Mouse (Mus musculus) midbrain, embryonic 12.5 days (tissue): Measurements from ENCODE around the gene Acad10. TPM values are rescaled to one million over a fixed set of nuclear protein-coding genes. Genes with fewer than 3 reads are reported as not detected.
"Not testable (repeated sequence)": the region's sequence is repeated elsewhere in the genome, so short reads cannot be mapped to it uniquely, and the experiment has no call there.

Source experiments
- ATAC-seq: fragments of 200-750 bp; cut with Nextera tagmentation; 2 replicates; pipeline ENCODE4 v1.8.0; 2017; ENCODE audit warnings: low read depth, moderate TSS enrichment, moderate library complexity; ENCODE audit not compliant: low FRiP score
- H3K27ac ChIP-seq: fragments of 300-500 bp; sonication (generic); replicated peaks from 2 replicates; pipeline ENCODE4 v1.5.1; 2016; ENCODE audit warnings: mild to moderate bottlenecking
- H3K27me3 ChIP-seq: fragments of 300-500 bp; sonication (generic); 2 replicates; pipeline ENCODE4 v1.6.1; 2016; ENCODE audit warnings: mild to moderate bottlenecking
- H3K36me3 ChIP-seq: fragments of 300-500 bp; sonication (generic); 2 replicates; pipeline ENCODE4 v1.6.1; 2016
- H3K4me1 ChIP-seq: fragments of 300-500 bp; sonication (generic); 2 replicates; pipeline ENCODE4 v1.6.1; 2016
- H3K4me2 ChIP-seq: fragments of 300-500 bp; sonication (generic); replicated peaks from 2 replicates; pipeline ENCODE4 v1.6.1; 2016; ENCODE audit warnings: mild to moderate bottlenecking, moderate library complexity
- H3K4me3 ChIP-seq: fragments of 300-500 bp; sonication (generic); 2 replicates; pipeline ENCODE4 v1.5.1; 2016; ENCODE audit warnings: mild to moderate bottlenecking
- H3K9ac ChIP-seq: fragments of 300-500 bp; sonication (generic); replicated peaks from 2 replicates; pipeline ENCODE4 v1.6.1; 2016; ENCODE audit warnings: mild to moderate bottlenecking, moderate library complexity
- H3K9me3 ChIP-seq: fragments of 300-500 bp; sonication (generic); 2 replicates; pipeline ENCODE4 v1.6.1; 2016; ENCODE audit warnings: mild to moderate bottlenecking
- WGBS: fragments of 180-500 bp; shearing (Covaris S2); methylation state at CpG from one replicate; pipeline ENCODE4 v1.1.7; 2016; 5-methylcytosine and 5-hydroxymethylcytosine counted together
- polyA plus RNA-seq: library from polyadenylated mRNA; unstranded; fragments of >200 nt; fragmentation: Nextera tagmentation; extraction: Ambion mirVana; gene quantifications from 2 replicates; pipeline ENCODE4 v1.2.1, GENCODE M21; 2016

Gene Acad10
- polyA plus RNA-seq, 1 experiment from 2014 or later = 2.3 TPM

GRCm38 (mm10) chr5:121609556-121610135 lies 50.7 kb downstream of the Acad10 start:
- not testable (repeated sequence) for H3K27me3 ChIP-seq, H3K4me2 ChIP-seq, H3K27ac ChIP-seq, ATAC-seq, H3K4me1 ChIP-seq, H3K9me3 ChIP-seq, H3K9ac ChIP-seq, H3K36me3 ChIP-seq, H3K4me3 ChIP-seq
- WGBS = 54% methylated on average over 7 of the region's 8 CpGs

- WGBS = 0% methylated on average over 2 of the region's 2 CpGs
Measured at GRCm38 (mm10) chr5:121606151-121606550, 54.2 kb downstream of the Acad10 start.

GRCm38 (mm10) chr5:121603815-121604214 lies 56.5 kb downstream of the Acad10 start:
- not testable (repeated sequence) for H3K27me3 ChIP-seq, H3K4me2 ChIP-seq, ATAC-seq, H3K4me3 ChIP-seq, H3K4me1 ChIP-seq, H3K9me3 ChIP-seq, H3K36me3 ChIP-seq, H3K27ac ChIP-seq, H3K9ac ChIP-seq
- WGBS = 71% methylated on average over 1 of the region's 1 CpGs

More at GRCm38 (mm10) chr5:121606151-121606550, 54.2 kb downstream of the Acad10 start:
- H3K9ac ChIP-seq = no peak overlapping the region
- no peak overlapping the region for H3K4me2 ChIP-seq
- H3K27me3 ChIP-seq = no peaks in the 10 kb centered on the region
- no peaks in the 10 kb centered on the region for H3K4me1 ChIP-seq
- ATAC-seq = no peak
- no peak overlapping the region for H3K4me3 ChIP-seq
- H3K27ac ChIP-seq = no peak overlapping the region
- no peaks in the 10 kb centered on the region for H3K9me3 ChIP-seq
- H3K36me3 ChIP-seq = no peaks in the 10 kb centered on the region

GRCm38 (mm10) chr5:121601547-121602299 lies 58.6 kb downstream of the Acad10 start:
- Histone ChIP-seq H3K4me2 (no peak overlapping the region), H3K9me3 (no peaks in the 10 kb centered on the region), H3K4me1 (no peaks in the 10 kb centered on the region), H3K4me3 (no peak overlapping the region), H3K27ac (no peak overlapping the region), H3K27me3 (no peaks in the 10 kb centered on the region; the same call in 1 of the 2 replicates), H3K36me3 (no peaks in the 10 kb centered on the region), H3K9ac (no peak overlapping the region)
- ATAC-seq = no peak
- WGBS = 35% methylated on average over 9 of the region's 9 CpGs

GRCm38 (mm10) chr5:121598871-121599610 lies 61.3 kb downstream of the Acad10 start:
- 68% methylated on average over 13 of the region's 13 CpGs for WGBS
- Histone ChIP-seq H3K27me3 (peaks cover 10% of the 10 kb centered on the region), H3K27ac (no peak overlapping the region), H3K4me2 (no peak overlapping the region), H3K36me3 (no peaks in the 10 kb centered on the region), H3K9ac (no peak overlapping the region), H3K4me3 (no peak overlapping the region), H3K9me3 (no peaks in the 10 kb centered on the region), H3K4me1 (peaks cover 4% of the 10 kb centered on the region)
- ATAC-seq = no peak

GRCm38 (mm10) chr5:121597991-121598537 lies 62.2 kb downstream of the Acad10 start:
- Histone ChIP-seq H3K4me3 (no peak overlapping the region), H3K27ac (no peak overlapping the region), H3K4me2 (no peak overlapping the region), H3K9me3 (no peaks in the 10 kb centered on the region), H3K27me3 (peaks cover 10% of the 10 kb centered on the region), H3K36me3 (no peaks in the 10 kb centered on the region), H3K4me1 (peaks cover 10% of the 10 kb centered on the region), H3K9ac (no peak overlapping the region)
- 80% methylated on average over 7 of the region's 7 CpGs for WGBS
- no peak for ATAC-seq

- Histone ChIP-seq H3K36me3 (no peaks in the 10 kb centered on the region), H3K4me2 (no peak overlapping the region), H3K27me3 (peaks cover 14% of the 10 kb centered on the region), H3K27ac (no peak overlapping the region), H3K9me3 (no peaks in the 10 kb centered on the region), H3K9ac (no peak overlapping the region), H3K4me1 (peaks cover 13% of the 10 kb centered on the region), H3K4me3 (no peak overlapping the region)
- WGBS = 76% methylated on average over 4 of the region's 4 CpGs
- ATAC-seq = no peak
Measured at GRCm38 (mm10) chr5:121597332-121597731, 63.0 kb downstream of the Acad10 start.

GRCm38 (mm10) chr5:121596226-121596625 lies 64.1 kb downstream of the Acad10 start:
- H3K27me3 ChIP-seq = peaks cover 18% of the 10 kb centered on the region
- no peaks in the 10 kb centered on the region for H3K9me3 ChIP-seq
- no peak overlapping the region for H3K4me3 ChIP-seq
- H3K9ac ChIP-seq = no peak overlapping the region
- no peak for ATAC-seq
- no peak overlapping the region for H3K27ac ChIP-seq
- peaks cover 13% of the 10 kb centered on the region for H3K4me1 ChIP-seq
- H3K36me3 ChIP-seq = no peaks in the 10 kb centered on the region
- 84% methylated on average over 6 of the region's 6 CpGs for WGBS
- no peak overlapping the region for H3K4me2 ChIP-seq

GRCm38 (mm10) chr5:121595758-121596157 lies 64.6 kb downstream of the Acad10 start:
- Histone ChIP-seq H3K9me3 (no peaks in the 10 kb centered on the region), H3K4me1 (peaks cover 13% of the 10 kb centered on the region), H3K27ac (no peak overlapping the region), H3K4me2 (no peak overlapping the region), H3K36me3 (no peaks in the 10 kb centered on the region), H3K9ac (no peak overlapping the region), H3K4me3 (no peak overlapping the region), H3K27me3 (peaks cover 18% of the 10 kb centered on the region)
- no peak for ATAC-seq
- 82% methylated on average over 6 of the region's 6 CpGs for WGBS

- Histone ChIP-seq H3K27me3 (peaks cover 18% of the 10 kb centered on the region), H3K9me3 (no peaks in the 10 kb centered on the region), H3K4me3 (no peak overlapping the region), H3K4me1 (peaks cover 13% of the 10 kb centered on the region), H3K27ac (no peak overlapping the region), H3K4me2 (no peak overlapping the region), H3K36me3 (no peaks in the 10 kb centered on the region), H3K9ac (no peak overlapping the region)
- no peak for ATAC-seq
- 86% methylated on average over 6 of the region's 6 CpGs for WGBS
Measured at GRCm38 (mm10) chr5:121594714-121595313, 65.5 kb downstream of the Acad10 start.

GRCm38 (mm10) chr5:121593451-121594401 lies 66.6 kb downstream of the Acad10 start, which contains the start of gene Aldh2:
Aldh2 (minus strand) TSS chr5:121593824.
- Histone ChIP-seq H3K4me3 (peak within 1 kb of the TSS; percentile 62), H3K27me3 (peaks cover 18% of the 10 kb centered on the region), H3K27ac (peak within 1 kb of the TSS; percentile 50), H3K9me3 (no peaks in the 10 kb centered on the region), H3K4me1 (peaks cover 13% of the 10 kb centered on the region), H3K36me3 (no peaks in the 10 kb centered on the region), H3K9ac (peak within 1 kb of the TSS; percentile 69), H3K4me2 (peak within 1 kb of the TSS; percentile 78)
- peak; percentile 85 for ATAC-seq
- WGBS = 4% methylated on average over 47 of the region's 47 CpGs
